Mouse (Mus musculus): ENCODE measurements around the gene Hivep3.

Hivep3 gene

DNA sequence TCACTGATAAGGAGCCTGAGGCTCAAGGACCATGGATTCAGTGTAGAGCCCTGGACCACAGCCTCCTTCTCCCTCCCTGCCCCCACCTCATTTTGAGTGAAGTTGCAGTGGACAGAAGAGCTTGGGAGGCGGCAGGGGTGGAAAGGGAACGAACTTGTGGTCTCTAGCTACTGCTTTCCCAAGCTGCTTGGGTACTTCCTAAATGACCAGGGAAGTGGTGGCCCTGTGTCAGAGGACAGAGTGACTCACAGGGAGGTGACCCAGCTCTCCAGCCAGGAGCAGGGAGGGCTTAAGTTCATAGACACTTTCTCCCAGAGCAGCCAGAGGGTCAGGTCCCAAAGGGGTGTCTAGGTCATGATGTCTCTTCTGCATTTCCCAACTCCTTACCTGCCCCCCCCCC, 178.6 kb downstream of the Hivep3 start:
- no peak for DNase-seq

DNA sequence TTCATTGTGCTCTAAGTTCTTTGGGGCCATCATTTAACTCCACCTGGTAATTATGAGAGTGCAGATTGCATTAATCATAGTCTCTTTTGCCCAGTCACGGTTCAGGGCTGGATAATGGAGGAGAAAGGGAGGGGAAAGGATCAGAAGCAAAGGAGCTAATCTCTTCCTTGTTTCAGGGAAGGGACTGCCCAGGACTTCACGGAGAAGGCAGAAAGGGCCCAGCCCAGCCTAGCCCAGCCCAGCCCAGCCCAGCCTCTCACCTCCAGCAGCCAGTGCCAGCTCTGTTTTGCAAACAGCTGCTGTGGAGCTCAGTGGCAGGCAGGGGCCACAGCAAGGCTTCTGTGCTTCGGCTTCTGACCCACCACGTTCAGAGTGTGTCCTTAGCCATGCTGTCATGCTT, 180.6 kb downstream of the Hivep3 start:
- DNase-seq, result no peak

DNA sequence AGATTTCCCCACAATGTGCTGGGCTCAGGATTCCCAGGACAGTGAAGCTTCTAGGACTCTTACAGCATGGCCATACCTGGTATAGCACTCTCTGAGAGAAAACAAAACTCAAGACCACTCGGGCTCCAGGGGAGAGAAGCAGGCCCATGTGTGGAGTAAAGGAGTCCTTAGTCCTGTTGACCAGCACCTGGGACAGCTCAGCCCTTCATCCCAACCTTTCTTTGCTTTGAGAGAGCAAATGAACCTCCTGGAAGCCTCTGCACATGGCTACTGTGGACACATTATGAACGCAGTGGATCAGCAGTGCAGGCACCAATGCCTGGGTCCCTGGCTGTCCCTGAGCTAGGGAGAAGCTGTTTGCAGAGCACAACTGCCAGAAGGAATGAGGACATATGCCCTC, 181.5 kb downstream of the Hivep3 start:
- no peak for DNase-seq

DNA sequence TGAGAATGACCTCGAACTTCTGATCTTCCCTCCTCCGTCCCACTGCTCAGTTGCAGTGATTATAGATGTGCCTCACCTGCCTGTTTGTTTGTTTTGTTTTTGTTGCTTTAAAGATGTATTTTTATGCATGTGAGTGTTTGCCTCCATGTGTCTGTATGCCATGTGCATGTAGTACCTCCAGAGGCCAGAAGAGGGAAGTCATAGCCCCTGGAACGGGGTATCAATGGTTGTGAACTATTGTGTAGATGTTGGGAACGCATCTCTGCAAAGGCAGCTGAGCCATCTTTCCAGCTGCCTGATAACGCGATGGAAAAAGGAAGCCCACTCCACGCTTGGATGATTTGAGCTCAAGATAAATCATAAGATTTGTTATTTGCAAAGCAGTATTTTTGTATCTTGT, 183.9 kb downstream of the Hivep3 start:
- no peak for DNase-seq

DNA sequence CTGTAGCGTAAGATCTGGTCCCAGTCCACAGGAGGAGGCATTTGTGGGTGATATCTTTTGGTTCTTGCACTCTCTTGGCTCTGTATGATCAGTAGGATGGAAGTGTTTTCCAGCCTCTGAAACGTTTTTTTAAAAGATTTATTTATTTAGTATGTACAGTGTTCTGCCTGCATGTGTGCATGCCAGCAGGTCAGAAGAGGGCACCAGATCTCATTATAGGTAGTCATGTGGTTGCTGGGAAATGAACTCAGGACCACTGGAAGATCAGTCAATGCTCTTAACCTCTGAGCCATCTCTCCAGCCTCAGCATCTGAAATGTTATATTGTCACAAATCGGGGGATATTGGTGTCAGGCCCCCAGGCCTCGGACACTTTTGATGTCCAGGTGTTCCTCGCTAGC, 185.8 kb downstream of the Hivep3 start:
- DNase-seq, result no peak

DNA sequence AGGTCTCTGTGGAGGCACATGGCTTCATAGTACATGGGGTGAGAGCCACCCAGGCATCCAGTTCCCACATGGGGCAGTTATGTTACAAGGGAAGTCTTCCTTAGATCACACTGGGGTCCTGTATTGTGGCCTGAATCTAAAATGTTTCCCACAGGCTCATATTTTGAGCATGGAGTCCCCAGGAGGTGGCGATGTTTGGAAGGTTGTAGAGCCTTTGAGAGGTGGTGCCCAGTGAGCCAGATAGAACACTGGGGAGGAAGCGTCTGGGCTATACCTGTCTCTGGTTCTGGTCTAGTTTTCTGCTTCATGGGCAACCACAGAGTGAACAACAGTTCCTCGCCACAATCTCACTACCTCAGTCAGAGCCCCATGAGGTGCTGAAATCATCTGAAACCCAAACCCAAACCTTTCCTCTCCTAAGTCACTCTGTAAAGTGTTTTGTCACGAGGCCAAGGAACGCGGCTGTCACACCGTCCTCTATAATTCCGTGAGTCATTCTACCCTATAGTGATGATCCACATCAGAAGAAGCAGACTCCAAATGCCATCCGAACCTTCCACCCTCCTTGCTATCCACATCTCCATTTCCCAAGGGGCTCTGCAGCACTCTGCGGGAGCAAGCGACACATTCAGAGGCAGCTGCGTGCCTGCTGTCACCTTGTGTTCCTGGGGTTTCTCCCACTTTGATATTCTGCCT, 187.6 kb downstream of the Hivep3 start:
- DNase-seq, result no peak

DNA sequence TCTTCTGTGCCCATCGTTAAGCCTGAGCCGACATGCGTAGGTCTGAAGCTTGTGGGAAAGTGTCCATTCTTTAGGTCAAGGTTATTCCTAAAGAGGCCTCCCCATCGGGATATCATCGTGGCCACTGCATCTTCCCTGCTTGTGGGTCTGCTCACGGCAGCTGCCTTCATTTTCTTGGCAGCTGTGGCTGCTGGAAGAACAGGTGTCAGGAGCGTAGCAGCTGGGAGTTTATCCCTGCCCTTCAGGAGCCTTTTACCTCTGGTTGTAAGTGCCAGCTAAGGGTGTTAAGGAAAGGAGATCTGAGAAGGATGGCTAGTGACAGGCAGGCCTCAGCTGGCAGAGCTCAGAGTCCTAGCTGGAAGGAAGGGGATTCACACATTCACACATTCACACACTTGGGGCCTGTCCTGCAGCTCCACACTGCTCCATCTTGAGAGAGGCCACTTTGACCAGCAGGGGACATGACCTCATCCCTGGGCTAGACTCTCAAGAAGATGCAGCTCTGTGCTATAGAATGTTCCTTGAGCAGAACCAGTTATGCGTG, 188.2 kb downstream of the Hivep3 start:
- DNase-seq, result no peak

DNA sequence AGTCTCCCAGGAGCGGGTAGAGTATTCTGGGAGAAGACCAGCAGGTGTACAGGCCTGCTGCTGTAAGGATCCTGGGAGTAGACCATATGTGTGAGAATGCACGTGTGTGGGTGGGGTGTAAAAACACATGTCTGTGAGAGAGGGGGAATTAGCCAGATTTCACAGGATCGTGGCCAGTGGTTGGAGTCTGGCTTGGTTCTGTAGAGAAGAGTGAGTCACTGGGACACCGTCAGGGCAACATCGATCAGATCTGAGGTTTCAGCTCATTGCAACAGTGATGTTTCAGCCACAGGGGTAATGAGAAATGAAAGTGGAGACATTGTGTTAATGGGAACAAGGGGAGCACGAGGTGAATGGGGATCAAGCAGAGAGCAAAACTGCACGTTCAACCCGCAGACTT, 189.4 kb downstream of the Hivep3 start:
- no peak for DNase-seq

DNA sequence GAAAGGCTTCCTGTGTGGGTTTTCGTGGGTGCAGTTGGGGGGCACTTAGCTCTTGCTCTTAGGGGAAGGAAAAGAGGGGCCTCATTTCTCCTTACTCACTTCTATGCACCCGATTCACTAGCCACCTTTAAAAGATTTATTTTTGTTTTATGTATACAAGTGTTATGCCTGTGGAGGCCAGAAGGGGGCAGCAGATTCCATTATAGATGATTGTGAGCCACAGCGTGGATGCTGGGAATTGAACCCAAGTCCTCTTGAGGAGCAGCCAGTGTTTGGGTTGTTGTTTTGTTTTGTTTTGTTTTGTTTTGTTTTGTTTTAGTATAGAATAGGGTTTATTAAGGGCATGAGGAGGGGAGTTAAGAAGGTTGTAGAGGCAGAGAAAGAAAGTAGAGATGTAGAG, 189.8 kb downstream of the Hivep3 start:
- DNase-seq, result no peak

DNA sequence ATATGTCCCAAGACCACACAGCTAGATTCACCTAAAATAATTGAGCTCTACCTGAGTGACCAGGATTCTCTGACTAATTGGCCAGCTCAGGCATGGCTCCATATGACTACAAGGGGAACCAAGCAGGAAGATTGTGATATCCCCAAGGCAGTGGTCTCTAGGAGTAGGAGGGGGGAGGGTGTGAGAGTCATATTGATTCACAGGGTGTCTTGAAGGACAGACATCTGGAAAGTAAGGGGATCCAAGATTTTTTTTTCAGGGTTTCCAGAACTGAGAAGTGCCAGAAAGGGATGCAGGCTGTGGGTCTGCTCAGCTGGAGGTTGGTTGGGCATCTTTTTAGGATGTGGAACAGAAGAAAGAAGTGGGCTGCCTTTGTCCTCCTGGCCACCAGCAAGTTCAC, 191.5 kb downstream of the Hivep3 start:
- DNase-seq, result no peak

DNA sequence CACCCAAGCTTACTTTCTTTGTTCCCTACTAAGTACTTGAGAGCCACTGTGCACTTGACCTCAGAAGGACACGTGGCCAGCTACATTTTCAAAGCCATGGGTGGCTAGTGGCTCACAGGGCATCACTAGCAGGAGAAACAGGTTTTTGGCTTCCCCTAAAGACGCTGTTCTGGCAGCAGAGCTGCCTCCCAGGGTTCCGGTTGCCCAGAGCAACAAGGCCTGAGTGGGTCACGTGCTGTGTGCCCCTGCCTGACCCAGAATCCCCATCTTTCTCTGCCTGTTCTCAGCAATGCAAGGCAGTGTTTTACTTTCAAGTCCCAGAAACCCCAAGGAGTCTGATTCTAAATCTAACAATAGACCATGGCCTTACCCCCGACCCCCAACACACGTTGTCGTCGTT, 198.3 kb downstream of the Hivep3 start:
- DNase-seq, result peak; percentile 86

DNA sequence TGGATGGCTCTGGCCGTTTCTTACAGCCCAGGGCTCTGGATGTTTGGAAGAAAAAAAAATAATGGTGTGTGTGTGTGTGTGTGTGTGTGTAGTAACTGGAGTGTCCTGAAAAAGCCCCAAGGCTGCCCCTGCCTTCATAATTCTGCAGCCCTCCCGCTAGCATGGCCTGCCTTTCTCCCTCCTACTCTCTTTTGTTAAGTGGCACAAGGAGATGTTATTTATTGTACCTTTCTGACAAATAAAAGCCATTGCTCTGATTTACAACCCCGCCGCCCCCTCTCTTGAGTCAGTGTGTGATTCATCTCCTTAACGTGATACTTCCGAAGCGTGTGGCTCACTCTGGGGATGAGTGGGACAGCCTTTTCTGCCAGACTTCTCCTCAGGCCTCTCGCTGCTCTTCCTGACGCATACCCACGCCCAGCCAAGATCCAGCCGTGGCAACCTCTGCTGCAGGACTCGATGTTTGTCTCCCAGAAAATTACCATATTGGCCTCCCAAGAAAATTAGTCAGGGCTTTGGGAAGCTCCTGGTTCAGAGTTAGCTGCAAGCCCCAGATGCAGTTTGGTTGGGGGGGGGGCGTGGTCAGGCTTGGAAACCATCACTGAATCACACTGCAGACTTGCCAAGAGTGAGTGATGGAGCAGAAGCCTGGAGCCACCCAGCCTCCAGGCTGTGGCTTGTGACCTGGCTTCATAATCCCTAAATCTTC, 199.1 kb downstream of the Hivep3 start:
- DNase-seq, result no peak

DNA sequence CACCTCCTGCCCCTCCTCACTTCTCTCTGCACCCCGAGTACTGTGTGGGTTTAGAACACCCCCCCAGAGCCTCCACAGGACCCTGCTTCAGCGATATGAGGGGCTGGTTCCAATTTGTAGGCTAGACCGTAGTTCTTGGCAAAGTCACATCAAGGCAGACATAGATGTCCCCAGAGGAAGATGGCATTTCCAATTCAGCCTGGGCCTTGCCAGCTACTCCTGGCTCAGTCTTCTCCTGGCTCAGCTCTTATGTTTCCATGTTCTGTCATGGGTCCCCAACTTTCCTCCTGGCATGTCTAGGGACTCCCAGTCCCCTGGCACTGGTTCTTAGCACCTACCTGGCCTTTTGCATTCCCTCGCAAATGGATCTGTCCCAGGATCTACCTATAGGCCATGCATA, 201.3 kb downstream of the Hivep3 start:
- no peak for DNase-seq

DNA sequence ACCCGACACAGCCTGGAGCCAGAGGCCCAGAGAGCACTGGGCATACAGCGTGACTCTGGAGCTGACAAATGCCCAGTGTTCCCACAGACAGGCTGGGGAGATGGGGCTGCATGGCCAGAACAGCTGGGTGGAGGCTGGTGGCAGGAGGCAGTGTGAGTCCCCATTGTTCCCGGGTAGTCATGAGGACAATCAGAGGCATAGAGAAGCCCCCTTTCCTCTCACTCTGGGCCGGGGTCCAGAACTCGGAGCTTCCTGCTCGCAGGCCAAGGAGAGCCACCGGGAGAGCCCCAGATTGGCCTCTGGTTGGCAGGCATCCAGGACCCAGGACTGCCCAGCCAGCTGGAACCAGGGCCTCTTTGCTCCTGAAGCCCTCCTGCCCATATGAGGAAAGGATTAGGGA, 204.3 kb downstream of the Hivep3 start:
- DNase-seq, result peak; percentile 71

DNA sequence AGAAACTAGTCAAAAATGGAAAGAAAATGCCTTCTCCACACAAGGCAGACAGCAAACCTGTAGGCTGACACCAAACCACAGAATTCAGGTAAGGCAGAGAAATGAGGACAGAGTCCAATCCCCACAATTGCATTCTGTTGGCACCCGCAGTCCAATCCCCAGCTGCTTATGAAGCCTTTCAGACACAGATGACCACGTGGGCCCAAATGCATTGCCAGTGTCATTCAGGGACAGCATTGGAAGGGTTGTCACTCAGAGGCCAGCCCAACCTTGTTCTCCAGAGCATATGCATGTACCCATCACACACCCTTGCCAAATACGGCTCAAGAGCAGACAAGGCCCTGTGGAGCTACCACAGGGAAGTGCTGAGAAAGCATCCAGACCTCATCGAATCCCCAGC, 204.9 kb downstream of the Hivep3 start:
- no peak for DNase-seq

DNA sequence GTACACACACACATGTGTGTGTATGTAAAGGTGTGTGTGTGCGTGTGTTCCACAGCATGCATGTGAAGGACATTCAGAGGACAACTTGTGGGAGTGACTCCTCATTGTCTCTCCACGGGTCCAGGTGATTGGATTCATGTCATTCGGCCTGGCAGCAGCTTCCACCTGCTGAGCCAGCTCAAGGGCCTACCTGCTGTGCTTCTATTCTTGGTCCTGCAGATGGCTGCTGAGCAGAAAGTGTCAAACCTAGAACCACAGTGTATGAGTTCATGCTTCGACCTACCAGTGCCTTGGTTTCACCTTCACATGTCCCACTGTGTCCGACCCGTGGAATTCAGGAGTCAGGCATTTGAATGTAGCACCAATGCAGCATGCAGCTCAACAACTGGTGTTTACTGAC, 206.2 kb downstream of the Hivep3 start:
- DNase-seq, result peak; percentile 78

DNA sequence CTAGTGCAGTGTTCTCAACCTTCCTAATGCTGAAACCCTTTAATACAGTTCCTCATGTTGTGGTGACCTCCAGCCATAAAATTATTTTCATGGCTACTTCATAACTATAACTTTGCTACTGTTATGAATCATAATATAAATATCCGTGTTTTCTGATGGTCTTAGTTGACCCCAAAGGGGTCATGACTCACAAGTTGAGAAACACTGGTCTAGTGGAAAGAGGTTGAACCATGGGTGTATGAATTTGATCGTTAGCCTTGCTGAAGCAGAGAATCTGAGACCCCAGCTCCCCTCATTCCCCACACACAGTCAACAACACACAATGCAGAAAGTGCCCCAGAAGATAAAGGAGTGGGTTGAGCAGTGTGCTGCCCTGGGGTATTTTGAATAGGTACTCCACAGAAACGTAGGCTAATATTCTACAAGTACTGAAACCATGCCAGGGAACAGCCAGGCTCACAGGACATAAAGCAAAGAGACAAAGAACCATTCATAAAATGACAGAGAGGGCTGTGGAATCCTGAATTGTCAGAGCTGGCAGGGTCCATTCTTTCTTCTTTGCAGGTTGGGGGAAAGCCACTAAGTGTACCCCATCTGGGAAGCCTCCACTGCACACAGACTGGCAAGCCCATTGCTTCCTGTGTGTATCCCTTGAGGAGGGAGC, 212.8 kb downstream of the Hivep3 start:
- DNase-seq, result no peak

DNA sequence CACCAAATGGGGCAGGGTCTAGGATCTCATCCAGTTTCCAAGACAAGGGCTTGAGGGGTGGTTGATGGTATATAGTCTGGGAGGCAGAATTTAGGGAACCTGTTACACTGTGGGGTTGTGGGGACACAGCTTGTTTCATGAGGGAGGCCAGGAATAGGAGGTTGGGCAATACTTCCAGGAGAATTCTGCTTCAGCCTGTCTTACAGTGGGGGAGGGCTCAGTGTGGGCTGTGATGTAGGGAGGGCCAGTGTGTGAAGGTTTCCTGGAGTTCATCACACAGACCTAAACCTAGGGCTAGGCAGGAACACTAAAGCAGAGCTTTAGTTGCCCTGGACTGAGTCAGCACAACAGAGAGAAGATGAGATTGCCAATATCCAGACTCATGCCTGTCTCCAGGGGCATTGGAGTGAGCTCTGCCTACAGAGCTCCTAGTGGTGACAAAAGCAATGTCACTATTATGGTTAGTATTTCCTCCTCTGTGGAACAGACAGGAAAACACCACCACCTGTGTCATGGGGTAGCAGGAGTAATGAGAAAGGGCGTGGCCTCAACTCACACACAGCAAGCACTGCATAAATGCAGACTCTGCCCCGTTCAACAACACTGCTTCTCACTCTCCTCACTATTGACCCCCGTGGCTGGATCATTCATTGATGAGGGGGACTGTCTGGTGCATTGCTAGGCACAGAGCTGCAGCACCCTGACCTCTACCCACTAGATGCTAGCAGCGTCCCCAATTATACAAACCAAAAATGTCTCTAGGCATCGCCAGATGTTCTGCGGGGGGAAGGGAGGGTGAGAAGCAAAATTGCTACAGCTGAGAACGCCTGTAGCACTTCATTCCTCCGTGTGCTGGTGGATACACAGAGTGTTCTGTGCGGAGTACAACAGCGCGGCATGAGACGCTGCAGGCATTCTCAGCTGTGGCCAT, 213.9 kb downstream of the Hivep3 start:
- DNase-seq, result no peak

DNA sequence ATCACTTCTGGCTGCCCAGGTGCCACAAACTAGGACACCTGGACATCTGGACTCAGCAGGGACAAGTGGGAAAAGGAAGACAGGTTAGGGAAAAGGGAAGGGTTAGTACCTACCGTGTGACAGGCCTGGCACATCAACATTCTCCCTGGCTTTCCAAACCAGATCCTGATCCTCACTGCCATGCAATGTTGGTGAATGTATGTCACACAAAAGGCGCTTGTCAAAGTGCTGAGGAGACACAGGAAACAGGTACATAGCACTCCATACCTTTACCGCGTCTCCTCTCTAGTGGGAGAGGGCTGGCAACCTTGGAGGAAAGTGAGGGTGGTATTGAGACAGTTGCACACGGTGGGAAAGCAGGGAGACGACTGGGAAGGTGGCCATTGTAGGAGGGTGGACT, 214.8 kb downstream of the Hivep3 start:
- no peak for DNase-seq

DNA sequence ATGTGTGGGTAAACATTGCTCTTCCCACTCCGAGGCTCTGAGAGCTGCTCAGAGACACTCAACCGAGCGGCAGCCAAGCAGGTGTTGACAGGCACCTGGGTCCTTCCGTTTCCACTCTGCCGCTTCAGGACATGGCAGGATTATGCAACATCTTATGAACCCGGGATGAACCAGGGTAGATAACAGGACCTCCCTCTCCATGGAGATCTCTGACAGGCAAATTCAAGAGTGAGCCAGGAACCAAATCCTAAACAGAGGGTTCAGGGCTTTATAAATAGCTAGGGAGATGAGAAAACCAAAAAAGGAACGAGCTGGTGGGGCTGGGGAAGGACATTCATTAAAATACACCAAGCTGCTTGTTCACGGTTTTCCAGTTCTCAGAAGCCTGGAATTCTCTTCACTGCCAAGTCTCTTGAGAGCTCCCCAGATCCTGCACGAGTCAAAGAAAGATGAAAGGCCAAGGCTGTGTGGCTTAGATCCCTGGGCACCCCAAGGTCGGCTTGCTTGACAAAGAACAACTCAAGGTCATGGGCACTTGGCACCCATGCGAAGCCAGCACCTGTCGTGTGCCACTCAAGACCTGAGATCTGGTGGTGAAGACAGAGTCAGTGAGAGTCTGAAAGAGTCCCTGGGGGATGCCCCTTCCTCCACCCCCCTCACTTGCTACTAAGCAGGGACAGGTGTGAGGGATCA, 215.5 kb downstream of the Hivep3 start:
- DNase-seq, result no peak

DNA sequence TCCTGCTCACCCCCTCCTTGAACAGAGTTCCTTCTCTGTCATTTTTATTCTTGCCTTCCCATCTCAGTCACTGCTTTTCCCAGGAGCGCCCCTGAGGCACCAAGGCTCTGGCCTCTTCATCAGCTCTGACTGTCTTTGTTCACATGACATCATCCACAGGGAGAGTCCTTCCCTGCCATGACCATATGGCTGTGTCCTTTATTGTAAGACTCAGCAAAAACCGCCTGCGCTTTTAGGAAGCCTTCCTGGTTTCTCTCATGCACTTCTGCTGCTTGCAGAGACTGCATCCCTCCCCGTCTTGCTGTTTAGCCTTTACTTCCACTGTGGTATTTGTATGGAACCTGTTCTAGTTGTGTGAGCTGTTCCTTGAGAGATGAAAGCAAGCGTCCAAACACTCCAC, 216.6 kb downstream of the Hivep3 start:
- DNase-seq, result peak; percentile 84

DNA sequence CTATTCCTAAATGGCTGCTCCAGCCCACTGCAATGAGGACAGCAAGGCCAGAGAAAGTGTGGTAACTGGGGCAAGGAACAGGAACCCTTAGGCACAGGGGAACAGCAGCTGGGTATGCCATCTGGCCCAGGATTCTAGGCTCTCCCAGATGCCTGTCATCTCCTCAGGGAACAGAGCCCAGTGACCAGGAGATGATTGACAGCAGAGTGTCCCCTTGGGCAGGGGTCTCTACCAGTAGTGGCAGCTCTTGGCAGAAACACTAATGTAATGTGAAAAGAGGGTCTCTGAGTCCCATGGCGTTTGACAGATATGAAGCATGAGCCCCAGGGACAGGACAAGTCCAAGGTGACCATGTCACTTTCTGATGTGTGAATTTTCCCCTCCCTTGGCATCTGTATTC, 217.5 kb downstream of the Hivep3 start:
- no peak for DNase-seq
